Mouse (Mus musculus) liver, embryonic 14.5 days (tissue): Measurements from ENCODE around the gene Naglu. TPM values are rescaled to one million over a fixed set of nuclear protein-coding genes. Genes with fewer than 3 reads are reported as not detected.

ENCODE experiments used
- ATAC-seq: fragments of 200-750 bp; cut with Nextera tagmentation; 2 replicates; pipeline ENCODE4 v1.8.0; 2017; ENCODE audit warnings: moderate number of reproducible peaks, mild to moderate bottlenecking, moderate library complexity; ENCODE audit not compliant: insufficient read depth
- DNase-seq, 3 experiments: peaks; one replicate each; pipeline ENCODE4 v3.0.0-alpha.2; 2012 to 2013; ENCODE audit warnings: low read depth in 3 of 3, low spot score in 3 of 3
- H3K27ac ChIP-seq: fragments of 300-500 bp; sonication (generic); 2 replicates; pipeline ENCODE4 v1.5.1; 2014; ENCODE audit warnings: moderate library complexity, mild to moderate bottlenecking, control low read depth, inconsistent platforms
- H3K27me3 ChIP-seq: fragments of 300-500 bp; sonication (generic); 2 replicates; pipeline ENCODE4 v1.6.1; 2014; ENCODE audit warnings: mild to moderate bottlenecking, low read length, moderate library complexity; ENCODE audit not compliant: control insufficient read depth, insufficient read depth
- H3K36me3 ChIP-seq: fragments of 300-500 bp; sonication (generic); replicated peaks from 2 replicates; pipeline ENCODE4 v1.6.1; 2014; ENCODE audit warnings: low read depth; ENCODE audit not compliant: control insufficient read depth, insufficient read depth
- H3K4me1 ChIP-seq, 2 experiments: fragments of 200-500 bp in 1 of 2; fragments of 300-500 bp in 1 of 2; sonication (generic) in 1 of 2; replicated peaks; 2 replicates each; pipeline ENCODE4 v1.6.1; 2012 to 2014; ENCODE audit warnings: antibody characterized with exemption in 1 of 2, inconsistent platforms in 1 of 2, low read length in 1 of 2; ENCODE audit not compliant: control insufficient read depth in 2 of 2, insufficient read depth in 2 of 2
- H3K4me2 ChIP-seq: fragments of 300-500 bp; sonication (generic); 2 replicates; pipeline ENCODE4 v1.6.1; 2014; ENCODE audit warnings: low read depth, mild to moderate bottlenecking, control low read depth, moderate library complexity
- H3K4me3 ChIP-seq, 2 experiments: fragments of 200-500 bp in 1 of 2; fragments of 300-500 bp in 1 of 2; sonication (generic) in 1 of 2; 2 replicates each; pipeline ENCODE4 v1.5.1; 2012 to 2014; ENCODE audit warnings: low read depth in 2 of 2, low read length in 2 of 2, mild to moderate bottlenecking in 2 of 2, control low read depth in 1 of 2, inconsistent platforms in 1 of 2, moderate library complexity in 1 of 2; ENCODE audit not compliant: insufficient read depth in 1 of 2
- H3K9ac ChIP-seq: fragments of 300-500 bp; sonication (generic); replicated peaks from 2 replicates; pipeline ENCODE4 v1.6.1; 2014; ENCODE audit warnings: mild to moderate bottlenecking, control low read depth, moderate library complexity
- H3K9me3 ChIP-seq: fragments of 300-500 bp; sonication (generic); 2 replicates; pipeline ENCODE4 v1.6.1; 2016; ENCODE audit warnings: low read length, mixed read lengths; ENCODE audit not compliant: control insufficient read depth
- CTCF ChIP-seq: IDR thresholded peaks from 2 replicates; pipeline ENCODE4 v1.5.1; 2016; ENCODE audit warnings: antibody characterized with exemption, low read depth, control low read depth
- EP300 ChIP-seq: IDR thresholded peaks from 2 replicates; pipeline ENCODE4 v1.6.1; 2016; ENCODE audit warnings: antibody characterized with exemption, low read depth
- WGBS: fragments of 180-500 bp; shearing (Covaris S2); extraction: QIAGEN DNeasy Blood & Tissue Kit; methylation state at CpG from one replicate; pipeline ENCODE4 v1.1.7; 2014; ENCODE audit not compliant: insufficient replicate concordance; 5-methylcytosine and 5-hydroxymethylcytosine counted together
- microRNA-seq: library from miRNA; unstranded; fragments of <30 nt; microRNA quantifications from one replicate; pipeline ENCODE4, GENCODE M21; 2016
- polyA plus RNA-seq, 2 experiments: library from polyadenylated mRNA; depleted of rRNA in 1 of 2; stranded (reverse) in 1 of 2; unstranded in 1 of 2; fragments of >200 nt; fragmentation: Nextera tagmentation in 1 of 2; extraction: Ambion mirVana in 1 of 2; gene quantifications; 2 replicates each; pipeline versions ENCODE4 v1.2.1 to v1.2.3; 2012 to 2014

The Naglu gene
- polyA plus RNA-seq, 2 experiments = 3.4 to 4.3 TPM

GRCm38 (mm10) chr11:101127075-101127474, 57.3 kb downstream of the Naglu start:
- WGBS = 70% methylated on average over 1 of the region's 1 CpGs
- Histone ChIP-seq H3K4me3 (no peak overlapping the region), H3K27me3 (no peaks in the 10 kb centered on the region), H3K9me3 (no peaks in the 10 kb centered on the region; the same call in 1 of the 2 replicates), H3K4me2 (no peak overlapping the region), H3K4me1 (peaks cover 2 to 13% of the 10 kb centered on the region in 2 experiments; a peak in 2 of 4 replicates), H3K9ac (no peak overlapping the region), H3K36me3 (peaks cover 9% of the 10 kb centered on the region; the same call in 1 of the 2 replicates), H3K27ac (no peak overlapping the region)
- ATAC-seq (no peak), DNase-seq (no peak)
- no peak for TF ChIP-seq EP300
- TF ChIP-seq CTCF = peak; percentile 53

Small RNA genes lying within 50 kb of the gene (microRNA-seq; reads per million reads assigned to microRNA genes)
- 2.5 reads per million for gene Mir6928

Other genes with a start within 250 kb of the Naglu start
- 10.6 and 12.4 TPM in 2 replicates for gene Stat5b, start 219.3 kb upstream of the Naglu start, polyA plus RNA-seq (2012; rRNA removed)
- 16.4 and 19.3 TPM in 2 replicates for gene Stat5b, start 219.3 kb upstream of the Naglu start, polyA plus RNA-seq (2014; fragmentation: Nextera tagmentation; extraction: Ambion mirVana)
- 7.8 and 8.5 TPM in 2 replicates for gene Stat5a, start 210.7 kb upstream of the Naglu start, polyA plus RNA-seq (2012; rRNA removed)
- gene Stat5a, start 210.7 kb upstream of the Naglu start, polyA plus RNA-seq (2014; fragmentation: Nextera tagmentation; extraction: Ambion mirVana) = 7.2 and 8.6 TPM in 2 replicates
- 15.0 and 17.7 TPM in 2 replicates for gene Stat3, start 130.5 kb upstream of the Naglu start, polyA plus RNA-seq (2012; rRNA removed)
- gene Stat3, start 130.5 kb upstream of the Naglu start, polyA plus RNA-seq (2014; fragmentation: Nextera tagmentation; extraction: Ambion mirVana) = 27.2 and 27.4 TPM in 2 replicates
- 5.0 and 7.0 TPM in 2 replicates for gene Cavin1, start 99.1 kb upstream of the Naglu start, polyA plus RNA-seq (2012; rRNA removed)
- gene Cavin1, start 99.1 kb upstream of the Naglu start, polyA plus RNA-seq (2014; fragmentation: Nextera tagmentation; extraction: Ambion mirVana) = 8.1 and 8.7 TPM in 2 replicates
- 28.3 and 29.5 TPM in 2 replicates for gene Atp6v0a1, start 60.6 kb upstream of the Naglu start, polyA plus RNA-seq (2012; rRNA removed)
- gene Atp6v0a1, start 60.6 kb upstream of the Naglu start, polyA plus RNA-seq (2014; fragmentation: Nextera tagmentation; extraction: Ambion mirVana) = 37.8 and 40.3 TPM in 2 replicates
- 0.13 and 0.19 TPM in 2 replicates for gene Hsd17b1, start 8.4 kb downstream of the Naglu start, polyA plus RNA-seq (2012; rRNA removed)
- 0.08 and 0.34 TPM in 2 replicates for gene Hsd17b1, start 8.4 kb downstream of the Naglu start, polyA plus RNA-seq (2014; fragmentation: Nextera tagmentation; extraction: Ambion mirVana)
- 16.2 and 16.7 TPM in 2 replicates for gene Coasy, start 12.6 kb downstream of the Naglu start, polyA plus RNA-seq (2012; rRNA removed)
- gene Coasy, start 12.6 kb downstream of the Naglu start, polyA plus RNA-seq (2014; fragmentation: Nextera tagmentation; extraction: Ambion mirVana) = 17.7 and 19.9 TPM in 2 replicates
- gene Mlx, start 17.3 kb downstream of the Naglu start, polyA plus RNA-seq (2012; rRNA removed) = 16.8 and 18.6 TPM in 2 replicates
- gene Mlx, start 17.3 kb downstream of the Naglu start, polyA plus RNA-seq (2014; fragmentation: Nextera tagmentation; extraction: Ambion mirVana) = 21.9 and 26.8 TPM in 2 replicates
- gene Psmc3ip, start 25.4 kb downstream of the Naglu start, polyA plus RNA-seq (2012; rRNA removed) = 7.3 and 16.8 TPM in 2 replicates
- gene Psmc3ip, start 25.4 kb downstream of the Naglu start, polyA plus RNA-seq (2014; fragmentation: Nextera tagmentation; extraction: Ambion mirVana) = 21.6 and 22.0 TPM in 2 replicates
- gene Retreg3, start 49.9 kb downstream of the Naglu start, polyA plus RNA-seq (2012; rRNA removed) = 19.3 and 20.4 TPM in 2 replicates
- 5.3 and 6.7 TPM in 2 replicates for gene Retreg3, start 49.9 kb downstream of the Naglu start, polyA plus RNA-seq (2014; fragmentation: Nextera tagmentation; extraction: Ambion mirVana)
- gene Tubg1, start 49.9 kb downstream of the Naglu start, polyA plus RNA-seq (2012; rRNA removed) = 12.4 and 13.8 TPM in 2 replicates
- gene Tubg1, start 49.9 kb downstream of the Naglu start, polyA plus RNA-seq (2014; fragmentation: Nextera tagmentation; extraction: Ambion mirVana) = 32.0 and 32.4 TPM in 2 replicates
- 0.13 and 0.14 TPM in 2 replicates for gene Tubg2, start 85.9 kb downstream of the Naglu start, polyA plus RNA-seq (2012; rRNA removed)
- not detected in 2 replicates for gene Tubg2, start 85.9 kb downstream of the Naglu start, polyA plus RNA-seq (2014; fragmentation: Nextera tagmentation; extraction: Ambion mirVana)
- 0.11 and 0.16 TPM in 2 replicates for gene Cntnap1, start 100.5 kb downstream of the Naglu start, polyA plus RNA-seq (2012; rRNA removed)
- 0.08 TPM in 1 of 2 replicates, not detected in the other for gene Cntnap1, start 100.5 kb downstream of the Naglu start, polyA plus RNA-seq (2014; fragmentation: Nextera tagmentation; extraction: Ambion mirVana)
- 1.1 TPM in 2 replicates for gene Plekhh3, start 101.3 kb downstream of the Naglu start, polyA plus RNA-seq (2012; rRNA removed)
- gene Plekhh3, start 101.3 kb downstream of the Naglu start, polyA plus RNA-seq (2014; fragmentation: Nextera tagmentation; extraction: Ambion mirVana) = 1.0 TPM in 2 replicates
- gene Ccr10, start 105.4 kb downstream of the Naglu start, polyA plus RNA-seq (2012; rRNA removed) = not detected in 2 replicates
- not detected in 2 replicates for gene Ccr10, start 105.4 kb downstream of the Naglu start, polyA plus RNA-seq (2014; fragmentation: Nextera tagmentation; extraction: Ambion mirVana)
- gene Ezh1, start 156.5 kb downstream of the Naglu start, polyA plus RNA-seq (2012; rRNA removed) = 6.8 and 8.8 TPM in 2 replicates
- 7.9 and 8.1 TPM in 2 replicates for gene Ezh1, start 156.5 kb downstream of the Naglu start, polyA plus RNA-seq (2014; fragmentation: Nextera tagmentation; extraction: Ambion mirVana)
- gene Ramp2, start 176.0 kb downstream of the Naglu start, polyA plus RNA-seq (2012; rRNA removed) = 15.1 and 17.5 TPM in 2 replicates
- 19.0 and 19.2 TPM in 2 replicates for gene Ramp2, start 176.0 kb downstream of the Naglu start, polyA plus RNA-seq (2014; fragmentation: Nextera tagmentation; extraction: Ambion mirVana)
- 35.1 and 36.3 TPM in 2 replicates for gene Vps25, start 183.7 kb downstream of the Naglu start, polyA plus RNA-seq (2012; rRNA removed)
- gene Vps25, start 183.7 kb downstream of the Naglu start, polyA plus RNA-seq (2014; fragmentation: Nextera tagmentation; extraction: Ambion mirVana) = 88.6 and 90.0 TPM in 2 replicates
- 5.3 and 5.4 TPM in 2 replicates for gene Wnk4, start 190.6 kb downstream of the Naglu start, polyA plus RNA-seq (2012; rRNA removed)
- gene Wnk4, start 190.6 kb downstream of the Naglu start, polyA plus RNA-seq (2014; fragmentation: Nextera tagmentation; extraction: Ambion mirVana) = 6.4 and 6.9 TPM in 2 replicates
- gene Cntd1, start 209.0 kb downstream of the Naglu start, polyA plus RNA-seq (2012; rRNA removed) = 0.44 and 0.68 TPM in 2 replicates
- 0.44 and 0.72 TPM in 2 replicates for gene Cntd1, start 209.0 kb downstream of the Naglu start, polyA plus RNA-seq (2014; fragmentation: Nextera tagmentation; extraction: Ambion mirVana)
- 58.7 and 84.8 TPM in 2 replicates for gene Coa3, start 209.1 kb downstream of the Naglu start, polyA plus RNA-seq (2012; rRNA removed)
- gene Coa3, start 209.1 kb downstream of the Naglu start, polyA plus RNA-seq (2014; fragmentation: Nextera tagmentation; extraction: Ambion mirVana) = 109 and 122 TPM in 2 replicates
- 22.7 and 60.5 TPM in 2 replicates for gene Becn1, start 232.3 kb downstream of the Naglu start, polyA plus RNA-seq (2012; rRNA removed)
- gene Becn1, start 232.3 kb downstream of the Naglu start, polyA plus RNA-seq (2014; fragmentation: Nextera tagmentation; extraction: Ambion mirVana) = 86.2 and 93.6 TPM in 2 replicates
- 117 and 123 TPM in 2 replicates for gene Psme3, start 246.2 kb downstream of the Naglu start, polyA plus RNA-seq (2012; rRNA removed)
- gene Psme3, start 246.2 kb downstream of the Naglu start, polyA plus RNA-seq (2014; fragmentation: Nextera tagmentation; extraction: Ambion mirVana) = 135 and 152 TPM in 2 replicates